In genomic region chr6:48527901-48528300, GRCm38 (mm10) we compare ENCODE assay signal across 30 mouse cellular contexts. TPM values are rescaled to one million over a fixed set of nuclear protein-coding genes. Genes with fewer than 3 reads are reported as not detected.
"Had no signal": no experiment of that assay in that cellular context is flagged by ENCODE, and none has a peak within 500 bp of the region (broad histone marks: within the 10 kb centered on the region; RNA-seq: fewer than 3 reads in every experiment).

No protein-coding gene starts in this region.

- H3K4me3 ChIP-seq: limb, embryonic 10.5 days; limb, embryonic 12.5 days; limb, embryonic 13.5 days; limb, embryonic 15.5 days; liver, embryonic 12.5 days; liver, embryonic 13.5 days; liver, embryonic 15.5 days; lung, embryonic 15.5 days; megakaryocyte, embryonic 14.5 days; midbrain, embryonic 10.5 days; midbrain, embryonic 12.5 days; midbrain, embryonic 13.5 days; midbrain, embryonic 15.5 days; myocyte had no signal

- H3K4me1 ChIP-seq: limb, embryonic 12.5 days; limb, embryonic 13.5 days; limb, embryonic 15.5 days; liver, embryonic 13.5 days; liver, embryonic 15.5 days; midbrain, embryonic 10.5 days; midbrain, embryonic 12.5 days; midbrain, embryonic 13.5 days; midbrain, embryonic 15.5 days had no signal

- DNase-seq: left cerebral cortex, postnatal 4 days; liver; liver, embryonic 13.5 days; liver, postnatal 0 days; lung, adult 18-20 months; lung, adult 2 months; lung, embryonic 14.5 days; lung, postnatal 10 days; lung, postnatal 14 days; lung, postnatal 36 days; lung, postnatal 4 days; midbrain, embryonic 14.5 days had no signal

- H3K27me3 ChIP-seq: limb, embryonic 12.5 days; limb, embryonic 13.5 days; limb, embryonic 15.5 days; liver, embryonic 12.5 days; liver, embryonic 13.5 days; liver, embryonic 15.5 days; lung, embryonic 15.5 days; midbrain, embryonic 12.5 days; midbrain, embryonic 13.5 days; midbrain, embryonic 15.5 days had no signal

- H3K36me3 ChIP-seq: liver, embryonic 12.5 days; liver, embryonic 13.5 days; liver, embryonic 15.5 days had no signal

- H3K9me3 ChIP-seq: limb, embryonic 10.5 days; limb, embryonic 12.5 days; limb, embryonic 13.5 days; limb, embryonic 15.5 days; liver, embryonic 12.5 days; liver, embryonic 13.5 days; liver, embryonic 15.5 days; lung, embryonic 15.5 days; megakaryocyte, embryonic 14.5 days; midbrain, embryonic 10.5 days; midbrain, embryonic 12.5 days; midbrain, embryonic 13.5 days; midbrain, embryonic 15.5 days had no signal

- H3K27ac ChIP-seq: limb, embryonic 10.5 days; limb, embryonic 12.5 days; limb, embryonic 13.5 days; limb, embryonic 15.5 days; liver, embryonic 12.5 days; liver, embryonic 13.5 days; liver, embryonic 14.5 days; liver, embryonic 15.5 days; lung, embryonic 15.5 days; macrophage; midbrain, embryonic 10.5 days; midbrain, embryonic 12.5 days; midbrain, embryonic 13.5 days; midbrain, embryonic 15.5 days had no signal

RNA-seq across cellular contexts. Expression of gene Atp6v0e2, which starts 9.5 kb away (rescaled TPM):
- total RNA-seq: megakaryocyte progenitor cell, adult 5-6 weeks; megakaryocyte-erythroid progenitor cell, adult 5-6 weeks; monocyte, adult 5-6 weeks had no signal
- polyA plus RNA-seq: macrophage had no signal

RNA-seq across cellular contexts. Expression of gene Rarres2, which starts 44.7 kb away (rescaled TPM):
- total RNA-seq: megakaryocyte progenitor cell, adult 5-6 weeks; monocyte, adult 5-6 weeks had no signal
- polyA plus RNA-seq: macrophage had no signal
